Mouse (Mus musculus) stomach, embryonic 15.5 days (tissue): ENCODE measurements around the gene Tmem212. TPM values are rescaled to one million over a fixed set of nuclear protein-coding genes. Genes with fewer than 3 reads are reported as not detected.
"Not testable (repeated sequence)": the region's sequence is repeated elsewhere in the genome, so short reads cannot be mapped to it uniquely, and the experiment has no call there.

ENCODE experiments used
- ATAC-seq: fragments of 200-750 bp; cut with Nextera tagmentation; 2 replicates; pipeline ENCODE4 v1.8.0; 2017; ENCODE audit warnings: low read depth, moderate number of reproducible peaks, moderate TSS enrichment; ENCODE audit not compliant: insufficient read depth, low FRiP score
- H3K27ac ChIP-seq: fragments of 300-500 bp; sonication (generic); 2 replicates; pipeline ENCODE4 v1.5.1; 2015; ENCODE audit warnings: mild to moderate bottlenecking, inconsistent platforms
- H3K27me3 ChIP-seq: fragments of 300-500 bp; sonication (generic); replicated peaks from 2 replicates; pipeline ENCODE4 v1.6.1; 2015; ENCODE audit warnings: inconsistent platforms
- H3K36me3 ChIP-seq: fragments of 300-500 bp; sonication (generic); 2 replicates; pipeline ENCODE4 v1.6.1; 2015; ENCODE audit warnings: inconsistent platforms
- H3K4me1 ChIP-seq: fragments of 300-500 bp; sonication (generic); 2 replicates; pipeline ENCODE4 v1.6.1; 2015; ENCODE audit warnings: inconsistent platforms
- H3K4me2 ChIP-seq: fragments of 300-500 bp; sonication (generic); 2 replicates; pipeline ENCODE4 v1.6.1; 2015; ENCODE audit warnings: mild to moderate bottlenecking, inconsistent platforms
- H3K4me3 ChIP-seq: fragments of 300-500 bp; sonication (generic); replicated peaks from 2 replicates; pipeline ENCODE4 v1.5.1; 2015; ENCODE audit warnings: inconsistent platforms
- H3K9ac ChIP-seq: fragments of 300-500 bp; sonication (generic); 2 replicates; pipeline ENCODE4 v1.6.1; 2015; ENCODE audit warnings: inconsistent platforms
- H3K9me3 ChIP-seq: fragments of 300-500 bp; sonication (generic); 2 replicates; pipeline ENCODE4 v1.6.1; 2016; ENCODE audit warnings: inconsistent platforms
- WGBS: fragments of 180-500 bp; shearing (Covaris S2); methylation state at CpG from one replicate; pipeline ENCODE4 v1.1.7; 2015; 5-methylcytosine and 5-hydroxymethylcytosine counted together
- polyA plus RNA-seq: library from polyadenylated mRNA; unstranded; fragments of >200 nt; fragmentation: Nextera tagmentation; extraction: Ambion mirVana; gene quantifications from 2 replicates; pipeline ENCODE4 v1.2.1, GENCODE M21; 2015

Gene Tmem212
- not detected in 2 replicates for polyA plus RNA-seq

- H3K36me3 ChIP-seq = no peaks in the 10 kb centered on the region
- H3K4me1 ChIP-seq = peaks cover 16% of the 10 kb centered on the region
- ATAC-seq = no peak
- H3K27me3 ChIP-seq = no peaks in the 10 kb centered on the region
- no peaks in the 10 kb centered on the region for H3K9me3 ChIP-seq
- no peak within 1 kb of the TSS for H3K4me3 ChIP-seq
- H3K9ac ChIP-seq = no peak within 1 kb of the TSS
- 62% methylated on average over 8 of the region's 8 CpGs for WGBS
- no peak within 1 kb of the TSS for H3K27ac ChIP-seq
- H3K4me2 ChIP-seq = no peak within 1 kb of the TSS
These were observed at the start of gene Tmem212 for GRCm38 (mm10) chr3:27896318-27896892. TSS of gene Tmem212 (minus strand) at chr3:27896368.

GRCm38 (mm10) chr3:27945397-27945796 lies 49.2 kb upstream of the Tmem212 start:
- not testable (repeated sequence) for ATAC-seq, H3K9ac ChIP-seq, H3K9me3 ChIP-seq, H3K4me3 ChIP-seq, H3K36me3 ChIP-seq, H3K4me2 ChIP-seq, H3K4me1 ChIP-seq, H3K27me3 ChIP-seq, H3K27ac ChIP-seq
- WGBS = 73% methylated on average over 2 of the region's 2 CpGs

GRCm38 (mm10) chr3:27942991-27943390 lies 46.8 kb upstream of the Tmem212 start:
- no peak for ATAC-seq
- Histone ChIP-seq H3K27me3 (no peaks in the 10 kb centered on the region), H3K4me3 (no peak overlapping the region), H3K9me3 (no peaks in the 10 kb centered on the region), H3K4me1 (peaks cover 7% of the 10 kb centered on the region; the same call in 1 of the 2 replicates), H3K27ac (no peak overlapping the region), H3K36me3 (no peaks in the 10 kb centered on the region), H3K4me2 (no peak overlapping the region), H3K9ac (no peak overlapping the region)
- WGBS = 67% methylated on average over 7 of the region's 7 CpGs

GRCm38 (mm10) chr3:27941634-27942033 lies 45.5 kb upstream of the Tmem212 start:
- Histone ChIP-seq H3K4me1 (peaks cover 7% of the 10 kb centered on the region; the same call in 1 of the 2 replicates), H3K4me2 (no peak overlapping the region), H3K9me3 (no peaks in the 10 kb centered on the region), H3K36me3 (no peaks in the 10 kb centered on the region), H3K27ac (no peak overlapping the region), H3K27me3 (no peaks in the 10 kb centered on the region), H3K9ac (no peak overlapping the region), H3K4me3 (no peak overlapping the region)
- WGBS = 79% methylated on average over 3 of the region's 3 CpGs
- no peak for ATAC-seq

GRCm38 (mm10) chr3:27938381-27939323 lies 42.5 kb upstream of the Tmem212 start, which contains the start of gene Pld1:
TSS of gene Pld1 (plus strand) at chr3:27938695.
- H3K4me2 ChIP-seq = peak within 1 kb of the TSS; percentile 97
- no peaks in the 10 kb centered on the region for H3K9me3 ChIP-seq
- peak within 1 kb of the TSS; percentile 87 for H3K27ac ChIP-seq
- under 1% methylated on average over 67 of the region's 68 CpGs for WGBS
- peak; percentile 87 for ATAC-seq
- H3K4me1 ChIP-seq = peaks cover 7% of the 10 kb centered on the region; the same call in 1 of the 2 replicates
- no peaks in the 10 kb centered on the region for H3K36me3 ChIP-seq
- peak within 1 kb of the TSS; percentile 65; the same call in 1 of the 2 replicates for H3K9ac ChIP-seq
- H3K27me3 ChIP-seq = no peaks in the 10 kb centered on the region
- H3K4me3 ChIP-seq = peak within 1 kb of the TSS; percentile 65

GRCm38 (mm10) chr3:27937144-27938110 lies 41.3 kb upstream of the Tmem212 start:
- no peak overlapping the region for H3K4me3 ChIP-seq
- ATAC-seq = no peak
- H3K9me3 ChIP-seq = no peaks in the 10 kb centered on the region
- no peak overlapping the region for H3K27ac ChIP-seq
- no peak overlapping the region for H3K9ac ChIP-seq
- no peaks in the 10 kb centered on the region for H3K27me3 ChIP-seq
- peaks cover 7% of the 10 kb centered on the region; the same call in 1 of the 2 replicates for H3K4me1 ChIP-seq
- 76% methylated on average over 13 of the region's 13 CpGs for WGBS
- no peak overlapping the region for H3K4me2 ChIP-seq
- H3K36me3 ChIP-seq = no peaks in the 10 kb centered on the region

GRCm38 (mm10) chr3:27936731-27937130 lies 40.6 kb upstream of the Tmem212 start:
- peaks cover 7% of the 10 kb centered on the region; the same call in 1 of the 2 replicates for H3K4me1 ChIP-seq
- H3K9me3 ChIP-seq = no peaks in the 10 kb centered on the region
- ATAC-seq = no peak
- H3K4me2 ChIP-seq = no peak overlapping the region
- no peaks in the 10 kb centered on the region for H3K27me3 ChIP-seq
- H3K9ac ChIP-seq = no peak overlapping the region
- WGBS = 79% methylated on average over 5 of the region's 5 CpGs
- no peak overlapping the region for H3K4me3 ChIP-seq
- no peak overlapping the region for H3K27ac ChIP-seq
- no peaks in the 10 kb centered on the region for H3K36me3 ChIP-seq

- Histone ChIP-seq H3K27ac (no peak overlapping the region), H3K9ac (no peak overlapping the region), H3K4me1 (peaks cover 7% of the 10 kb centered on the region; the same call in 1 of the 2 replicates), H3K4me2 (no peak overlapping the region), H3K27me3 (no peaks in the 10 kb centered on the region), H3K9me3 (no peaks in the 10 kb centered on the region), H3K4me3 (no peak overlapping the region), H3K36me3 (no peaks in the 10 kb centered on the region)
- 82% methylated on average over 3 of the region's 3 CpGs for WGBS
- ATAC-seq = no peak
These were observed 39.5 kb upstream of the Tmem212 start for GRCm38 (mm10) chr3:27935644-27936043.

- H3K4me1 ChIP-seq = no peaks in the 10 kb centered on the region
- WGBS = 82% methylated on average over 5 of the region's 5 CpGs
- no peak overlapping the region for H3K9ac ChIP-seq
- no peak overlapping the region for H3K4me2 ChIP-seq
- H3K27ac ChIP-seq = no peak overlapping the region
- ATAC-seq = no peak
- H3K9me3 ChIP-seq = no peaks in the 10 kb centered on the region
- no peak overlapping the region for H3K4me3 ChIP-seq
- no peaks in the 10 kb centered on the region for H3K36me3 ChIP-seq
- H3K27me3 ChIP-seq = no peaks in the 10 kb centered on the region
These were observed 36.2 kb upstream of the Tmem212 start for GRCm38 (mm10) chr3:27932391-27932790.

- no peak overlapping the region for H3K27ac ChIP-seq
- 79% methylated on average over 4 of the region's 4 CpGs for WGBS
- no peak for ATAC-seq
These were observed 33.1 kb upstream of the Tmem212 start for GRCm38 (mm10) chr3:27929219-27929618.

GRCm38 (mm10) chr3:27924037-27924436 lies 27.9 kb upstream of the Tmem212 start:
- H3K27me3 ChIP-seq = no peaks in the 10 kb centered on the region
- ATAC-seq = no peak
- no peak overlapping the region for H3K4me3 ChIP-seq
- H3K4me2 ChIP-seq = no peak overlapping the region
- H3K36me3 ChIP-seq = no peaks in the 10 kb centered on the region
- no peak overlapping the region for H3K27ac ChIP-seq
- 70% methylated on average over 3 of the region's 3 CpGs for WGBS
- H3K4me1 ChIP-seq = no peaks in the 10 kb centered on the region
- H3K9ac ChIP-seq = no peak overlapping the region
- no peaks in the 10 kb centered on the region for H3K9me3 ChIP-seq

More at GRCm38 (mm10) chr3:27929219-27929618, 33.1 kb upstream of the Tmem212 start:
- no peak overlapping the region for H3K4me3 ChIP-seq
- H3K36me3 ChIP-seq = no peaks in the 10 kb centered on the region
- no peaks in the 10 kb centered on the region for H3K4me1 ChIP-seq
- H3K9ac ChIP-seq = no peak overlapping the region
- H3K9me3 ChIP-seq = no peaks in the 10 kb centered on the region
- no peak overlapping the region for H3K4me2 ChIP-seq
- H3K27me3 ChIP-seq = no peaks in the 10 kb centered on the region
